Mouse (Mus musculus) kidney, adult 2 months (tissue): ENCODE measurements around the gene Ppy.

ENCODE experiments used
- CTCF ChIP-seq: fragments of 200-500 bp; conservative IDR thresholded peaks from 2 replicates; pipeline ENCODE4 v1.5.1; 2011; ENCODE audit warnings: low read depth, mild to moderate bottlenecking, control low read depth, low read length, moderate library complexity, mixed read lengths; ENCODE audit not compliant: insufficient read depth, insufficient read length
- POLR2A ChIP-seq: fragments of 200-500 bp; IDR thresholded peaks from one replicate; pipeline ENCODE4 v1.6.1; 2011; ENCODE audit warnings: low read depth, low read length, control low read depth

- TF ChIP-seq CTCF (no peak), POLR2A (no peak)
Observed at GRCm38 (mm10) chr11:102134516-102134915, 33.4 kb upstream of the Ppy start.
